Mouse (Mus musculus) megakaryocyte progenitor cell, adult 5-6 weeks (primary cell): ENCODE measurements at regions not wholly inside any gene's neighbourhood (a gene's known extent, or its start where the extent isn't known, plus 50 kb on each side); places are given as distances from the start of the nearest gene placed in this dataset.

ENCODE experiments used
- ATAC-seq: replicated peaks from 2 replicates; pipeline ENCODE4 v1.8.0; 2016; ENCODE audit warnings: mild to moderate bottlenecking, moderate TSS enrichment, inconsistent platforms; ENCODE audit not compliant: poor library complexity

DNA sequence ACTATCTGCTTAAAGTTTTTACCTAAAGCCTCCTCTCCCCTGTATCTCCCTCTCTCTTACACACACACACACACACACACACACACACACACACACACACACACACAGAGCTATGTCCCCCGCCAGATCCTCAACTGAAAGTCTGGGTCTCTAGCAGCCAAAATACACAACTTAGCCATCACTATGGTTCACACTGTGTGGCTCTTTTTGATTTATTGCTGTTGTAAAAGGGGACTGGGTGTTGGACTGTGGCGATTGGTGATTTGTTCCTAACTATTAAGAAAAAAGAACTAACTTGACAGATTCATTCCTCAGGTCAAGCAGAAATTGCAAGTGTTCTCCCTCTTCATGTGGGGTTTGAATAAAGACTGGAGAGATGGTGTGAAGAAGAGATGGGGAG is 278.2 kb downstream of the Ccdc91 start:
- ATAC-seq, result no peak

DNA sequence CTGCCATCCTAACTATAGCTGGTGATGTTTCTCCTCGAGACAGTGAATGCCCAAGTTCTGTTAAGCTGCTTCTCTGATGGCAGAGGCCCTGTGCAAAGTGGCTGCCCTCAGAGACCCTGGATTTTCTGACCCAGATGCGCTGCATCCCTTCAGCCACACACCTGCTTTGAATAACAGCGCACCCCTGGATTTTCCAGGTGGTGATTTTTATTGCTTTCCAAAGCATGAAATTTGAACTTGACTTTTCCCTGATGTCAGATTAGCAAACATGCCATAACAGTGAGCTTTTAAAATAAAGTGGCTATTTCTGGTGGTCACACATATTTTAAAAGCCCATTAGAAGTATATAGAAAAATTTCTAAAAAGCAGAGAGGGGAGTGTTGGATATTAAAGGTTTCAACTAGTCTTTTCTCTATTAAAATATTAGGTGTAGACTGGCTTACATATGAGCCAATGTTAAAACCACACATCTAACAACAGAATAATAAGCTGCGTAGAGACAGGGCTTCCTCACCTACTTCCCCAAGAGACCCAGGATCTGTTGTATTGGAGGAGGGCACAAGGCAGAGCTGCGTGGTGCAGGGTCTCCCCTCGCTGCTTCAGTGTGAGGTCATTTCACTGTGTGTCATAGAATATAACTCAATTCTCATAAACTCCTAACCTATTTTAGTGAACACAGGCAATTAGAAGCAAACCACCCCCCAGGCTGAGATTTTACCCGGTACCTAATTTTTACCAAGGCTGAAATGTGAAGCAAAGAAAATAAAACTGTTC is 280.3 kb downstream of the Ccdc91 start:
- ATAC-seq, result no peak

GRCm38 (mm10) chr6:147759485-147759884 is 283.9 kb downstream of the Ccdc91 start:
- ATAC-seq, result no peak

- peak; percentile 73 for ATAC-seq
Observed at GRCm38 (mm10) chr6:147760113-147760512, 284.5 kb downstream of the Ccdc91 start.

DNA sequence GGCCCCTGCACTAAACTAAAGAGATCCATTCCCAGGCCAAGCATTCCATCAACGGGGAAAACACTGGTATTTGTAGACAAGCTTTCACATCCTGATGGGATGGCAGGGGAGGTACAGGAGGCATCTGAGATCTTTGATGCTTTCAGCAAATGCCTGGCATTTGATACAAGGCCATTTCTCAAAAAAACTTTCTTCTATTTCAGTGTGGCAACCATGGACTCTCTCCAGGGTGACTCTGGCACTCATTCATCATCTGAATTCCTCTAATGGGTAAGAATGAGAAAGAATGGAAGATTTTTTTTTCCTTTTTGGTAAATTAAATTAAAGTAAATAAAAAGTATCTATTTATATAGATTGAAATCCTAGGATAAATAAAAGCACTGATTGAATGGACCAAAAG is 281.8 kb upstream of the Far2 start:
- no peak for ATAC-seq

GRCm38 (mm10) chr6:147769180-147769579 is 277.9 kb upstream of the Far2 start:
- ATAC-seq, result no peak

DNA sequence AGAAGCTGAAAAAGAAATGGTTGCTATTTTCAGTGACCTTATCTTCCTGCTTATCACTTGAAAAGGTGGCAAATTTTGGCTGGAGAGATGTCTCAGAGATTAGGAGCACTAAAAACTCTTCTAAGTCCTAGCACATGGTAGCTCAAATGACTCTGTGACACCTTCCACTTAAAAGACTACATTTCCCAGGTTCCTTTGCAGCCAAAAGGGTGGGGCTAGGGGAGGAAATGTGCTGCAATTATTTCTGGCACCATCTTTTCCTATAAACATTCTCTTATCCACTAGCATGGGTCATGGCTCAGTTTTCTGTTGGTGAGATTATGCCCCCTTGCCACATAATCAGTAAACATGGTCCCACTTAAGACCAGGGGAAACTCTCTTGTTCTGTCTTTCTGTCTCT is 277.0 kb upstream of the Far2 start:
- ATAC-seq, result no peak

GRCm38 (mm10) chr6:147771411-147771810 is 275.6 kb upstream of the Far2 start:
- ATAC-seq, result no peak

DNA sequence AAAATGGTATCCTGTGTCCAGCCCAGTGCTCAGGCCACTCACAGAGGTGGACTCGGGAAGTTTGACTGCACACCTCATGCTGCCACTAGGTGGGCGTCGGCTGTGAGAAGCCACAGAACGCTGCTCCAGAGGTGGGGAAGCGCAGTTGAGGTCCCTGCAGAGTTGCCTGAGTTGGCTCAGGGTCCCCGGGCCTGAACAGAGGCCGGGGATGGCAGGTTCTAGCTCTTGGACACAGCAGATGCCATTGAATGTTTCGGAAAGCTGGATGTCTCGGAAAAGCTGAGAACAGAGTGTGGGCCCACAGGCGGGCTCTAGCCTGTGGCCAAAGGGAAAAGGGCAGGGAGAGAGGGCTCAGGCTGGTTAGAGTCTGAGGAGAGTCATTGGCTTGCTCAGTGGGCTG is 273.2 kb upstream of the Far2 start:
- no peak for ATAC-seq

DNA sequence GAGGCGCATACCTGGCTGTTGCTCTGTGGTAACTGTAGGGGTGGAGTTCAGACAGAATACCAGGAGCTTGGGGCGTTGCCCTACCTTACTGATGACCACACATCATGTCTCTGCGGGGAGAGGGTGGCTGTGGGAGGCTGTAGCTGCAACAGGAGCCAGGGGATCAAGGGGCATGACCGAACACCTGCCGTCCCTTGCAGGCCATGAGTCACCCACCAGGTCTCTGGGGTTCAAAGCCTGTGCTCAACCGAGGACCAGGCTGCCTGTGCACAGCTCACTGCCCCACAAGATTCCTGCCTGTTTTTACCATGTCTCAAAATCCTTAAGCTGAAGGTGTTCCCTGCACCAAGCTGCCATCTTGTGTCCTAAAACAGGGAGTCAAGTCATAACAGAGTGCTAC is 272.4 kb upstream of the Far2 start:
- no peak for ATAC-seq

GRCm38 (mm10) chr6:147779466-147779865 is 267.6 kb upstream of the Far2 start:
- no peak for ATAC-seq

GRCm38 (mm10) chr6:147784249-147784648 is 262.8 kb upstream of the Far2 start:
- no peak for ATAC-seq

GRCm38 (mm10) chr6:147784854-147785253 is 262.2 kb upstream of the Far2 start:
- 0 out of 2 replicates have a peak, but pooled peaks have one; percentile 14 for ATAC-seq

DNA sequence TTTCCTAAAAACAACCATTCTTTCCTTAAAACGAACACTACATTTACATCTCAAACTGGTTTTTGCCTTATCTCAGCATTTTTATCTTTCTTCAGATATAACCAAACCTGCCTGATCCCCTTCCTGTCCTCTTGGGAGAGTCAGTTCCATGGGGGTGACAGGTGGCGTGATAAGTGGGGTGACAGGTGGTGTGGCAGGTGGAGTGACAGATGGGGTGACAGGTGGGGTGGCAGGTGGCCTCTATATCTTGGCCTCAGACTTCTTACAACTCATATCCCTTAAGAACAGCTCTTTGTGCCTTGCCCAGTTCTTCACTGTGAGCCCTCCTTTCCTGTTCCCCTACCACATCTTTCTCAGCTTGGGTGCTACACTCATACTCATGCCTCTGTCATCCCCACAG is 259.0 kb upstream of the Far2 start:
- ATAC-seq, result no peak

- ATAC-seq, result no peak
Observed at GRCm38 (mm10) chr6:147789112-147789511, 257.9 kb upstream of the Far2 start.

DNA sequence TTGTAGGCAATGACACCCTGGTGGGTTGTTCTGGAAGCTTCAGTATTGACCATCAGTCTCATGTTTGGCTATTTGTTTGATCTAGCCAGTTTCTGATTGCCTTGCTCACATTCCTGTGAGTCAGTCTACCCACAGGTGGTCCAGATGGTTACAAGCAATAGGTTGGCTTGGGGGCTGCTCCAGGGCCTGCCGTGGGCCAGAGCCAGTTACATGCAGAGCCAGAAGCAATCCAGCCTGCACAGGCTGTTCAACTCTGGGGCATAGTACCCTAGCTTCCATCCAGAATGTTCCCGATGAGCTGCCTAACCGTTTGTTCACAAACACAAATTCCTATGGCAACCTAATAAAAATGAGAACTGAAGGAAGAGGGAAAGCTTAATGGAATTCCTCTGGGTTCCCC is 253.2 kb upstream of the Far2 start:
- ATAC-seq, result no peak

DNA sequence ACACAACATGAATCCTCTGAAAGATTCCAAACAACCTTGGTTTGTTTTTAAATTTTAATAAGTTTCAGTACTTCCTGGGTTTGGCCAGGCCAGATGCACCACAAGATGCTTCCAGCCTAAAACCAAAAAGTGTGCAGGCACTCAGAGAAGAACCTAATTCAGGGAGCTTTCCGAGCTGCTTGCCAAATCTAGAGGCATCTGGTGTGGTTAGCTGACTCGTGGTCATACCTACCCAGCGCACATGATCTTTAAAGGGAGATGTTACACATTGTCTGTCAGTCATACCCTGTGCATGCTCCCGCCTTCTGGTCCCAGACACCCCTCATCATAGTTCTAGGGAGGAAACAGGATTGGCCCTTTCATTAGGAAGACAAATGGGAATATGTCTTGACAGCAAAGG is 252.7 kb upstream of the Far2 start:
- no peak for ATAC-seq

DNA sequence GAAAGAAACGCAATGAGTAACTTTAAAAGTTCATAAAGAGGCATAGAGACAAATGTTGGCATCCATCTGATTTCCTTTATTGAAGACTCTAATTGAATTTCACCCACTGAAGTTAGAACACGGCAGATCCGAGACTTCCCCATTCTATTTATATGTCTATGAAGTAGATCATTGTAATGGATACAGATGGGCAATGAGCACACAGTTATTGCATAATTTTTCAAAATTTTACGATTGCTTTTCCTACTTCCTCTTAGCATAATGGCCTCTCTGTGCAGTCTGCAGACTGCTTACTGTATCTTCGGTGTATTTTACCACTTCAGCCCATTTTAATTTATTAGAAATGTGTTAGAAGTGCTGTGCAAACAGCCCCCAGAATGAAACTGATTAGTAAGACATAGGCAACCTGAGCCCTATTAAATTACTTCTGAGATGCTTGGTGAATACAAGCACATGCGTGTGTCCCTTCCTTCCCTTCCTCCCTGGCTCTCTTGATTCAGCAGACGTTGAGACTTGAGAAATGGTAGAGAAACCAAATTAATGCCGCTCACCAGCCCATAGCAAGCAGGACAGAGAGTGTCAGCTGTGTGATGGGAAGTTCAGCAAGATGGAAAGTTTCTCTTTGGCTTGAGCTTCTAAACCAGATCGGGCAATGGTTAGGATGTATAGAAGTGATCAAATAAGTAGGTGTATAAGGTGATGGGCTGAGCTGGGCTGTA is 247.9 kb upstream of the Far2 start:
- peak; percentile 91 for ATAC-seq

- no peak for ATAC-seq
Observed at GRCm38 (mm10) chr6:147799861-147800260, 247.2 kb upstream of the Far2 start.

- ATAC-seq, result no peak
Observed at GRCm38 (mm10) chr6:147800846-147801245, 246.2 kb upstream of the Far2 start.

GRCm38 (mm10) chr6:147803893-147804292 is 243.2 kb upstream of the Far2 start:
- ATAC-seq, result no peak

- ATAC-seq, result peak; percentile 94
Observed at GRCm38 (mm10) chr6:147810710-147811109, 236.3 kb upstream of the Far2 start.

- ATAC-seq, result no peak
Observed at GRCm38 (mm10) chr6:147816861-147817260, 230.2 kb upstream of the Far2 start.
